Comparison of ENCODE assay signal across 29 mouse cellular contexts in genomic region chr11:70348630-70349029, GRCm38 (mm10). TPM values are rescaled to one million over a fixed set of nuclear protein-coding genes. Genes with fewer than 3 reads are reported as not detected.
"Had no signal": no experiment of that assay in that cellular context is flagged by ENCODE, and none has a peak within 500 bp of the region (broad histone marks: within the 10 kb centered on the region; RNA-seq: fewer than 3 reads in every experiment).

No protein-coding gene starts in this region.

- H3K9ac ChIP-seq: limb, embryonic 13.5 days; liver, embryonic 12.5 days; liver, embryonic 15.5 days; lung, embryonic 15.5 days; midbrain, embryonic 13.5 days; neural tube, embryonic 13.5 days had no signal

- ATAC-seq: liver, embryonic 12.5 days; midbrain, embryonic 13.5 days; midbrain, embryonic 16.5 days had no signal

- H3K4me2 ChIP-seq: limb, embryonic 13.5 days; liver, embryonic 12.5 days; liver, embryonic 15.5 days; lung, embryonic 15.5 days; midbrain, embryonic 13.5 days; neural tube, embryonic 13.5 days had no signal

- H3K9me3 ChIP-seq: limb, embryonic 10.5 days; limb, embryonic 13.5 days; liver, embryonic 12.5 days; liver, embryonic 15.5 days; lung, embryonic 15.5 days; megakaryocyte, embryonic 14.5 days; midbrain, embryonic 10.5 days; midbrain, embryonic 13.5 days; neural tube, embryonic 13.5 days had no signal

- H3K36me3 ChIP-seq: limb, embryonic 10.5 days; limb, embryonic 13.5 days; liver, embryonic 12.5 days; liver, embryonic 15.5 days; lung, embryonic 15.5 days; midbrain, embryonic 10.5 days; midbrain, embryonic 13.5 days; neural tube, embryonic 13.5 days had no signal

- H3K27ac ChIP-seq: kidney, postnatal 0 days; layer of hippocampus, adult 2 months; limb, embryonic 10.5 days; limb, embryonic 13.5 days; liver, embryonic 12.5 days; liver, embryonic 15.5 days; lung, embryonic 15.5 days; midbrain, embryonic 10.5 days; midbrain, embryonic 13.5 days; neural tube, embryonic 13.5 days had no signal

- DNase-seq: kidney, postnatal 25 days; layer of hippocampus, adult 9-11 months; liver; lung, adult 18-20 months; lung, postnatal 10 days; lung, postnatal 36 days; retina, postnatal 1 day; right cerebral cortex, postnatal 25 days; thymus, adult 18-20 months; thymus, postnatal 36 days had no signal

- H3K4me3 ChIP-seq: layer of hippocampus, adult 2 months; limb, embryonic 10.5 days; limb, embryonic 13.5 days; liver, embryonic 12.5 days; liver, embryonic 15.5 days; lung, embryonic 15.5 days; megakaryocyte, embryonic 14.5 days; midbrain, embryonic 10.5 days; midbrain, embryonic 13.5 days; myocyte; neural tube, embryonic 13.5 days had no signal

RNA-seq across cellular contexts. Expression of gene Alox15, which starts 3.2 kb away (rescaled TPM):
- total RNA-seq: layer of hippocampus, postnatal 25 days; left cerebral cortex, adult 18-20 months; left cerebral cortex, postnatal 25 days had no signal
- polyA plus RNA-seq: limb, embryonic 10.5 days; midbrain, embryonic 10.5 days; midbrain, embryonic 13.5 days; myocyte; neural tube, embryonic 13.5 days had no signal

RNA-seq across cellular contexts. Expression of gene Alox12e, which starts 26.2 kb away (rescaled TPM):
- total RNA-seq: layer of hippocampus, adult 2 months; layer of hippocampus, postnatal 25 days; monocyte, adult 5-6 weeks had no signal
- polyA plus RNA-seq: limb, embryonic 10.5 days; limb, embryonic 13.5 days; midbrain, embryonic 10.5 days; midbrain, embryonic 16.5 days; myocyte; neural tube, embryonic 13.5 days; stomach, embryonic 16.5 days; testis, adult 2 months had no signal
